Mouse (Mus musculus): ENCODE measurements at regions not wholly inside any gene's neighbourhood (a gene's known extent, or its start where the extent isn't known, plus 50 kb on each side); places are given as distances from the start of the nearest gene placed in this dataset.

DNA sequence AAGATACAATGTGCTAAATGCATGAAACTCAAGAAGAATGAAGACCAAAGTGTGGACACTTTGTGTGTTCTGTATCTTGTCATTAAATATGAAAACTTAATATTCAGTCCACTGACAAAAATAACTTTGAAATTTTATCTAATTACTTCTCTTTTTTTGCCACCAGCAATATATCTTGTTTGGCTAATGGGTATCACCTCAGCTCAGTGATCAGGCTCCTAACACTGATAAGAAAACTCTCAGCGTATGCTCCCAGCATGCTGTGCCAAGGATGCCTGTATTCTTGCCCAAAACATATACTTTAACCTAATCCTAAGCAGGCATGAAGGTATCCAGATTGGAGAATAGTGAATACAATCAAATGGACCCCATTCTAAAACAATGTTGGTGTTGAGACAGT is 53.3 kb upstream of the Ptpn12 start:
- no peak for DNase-seq

DNA sequence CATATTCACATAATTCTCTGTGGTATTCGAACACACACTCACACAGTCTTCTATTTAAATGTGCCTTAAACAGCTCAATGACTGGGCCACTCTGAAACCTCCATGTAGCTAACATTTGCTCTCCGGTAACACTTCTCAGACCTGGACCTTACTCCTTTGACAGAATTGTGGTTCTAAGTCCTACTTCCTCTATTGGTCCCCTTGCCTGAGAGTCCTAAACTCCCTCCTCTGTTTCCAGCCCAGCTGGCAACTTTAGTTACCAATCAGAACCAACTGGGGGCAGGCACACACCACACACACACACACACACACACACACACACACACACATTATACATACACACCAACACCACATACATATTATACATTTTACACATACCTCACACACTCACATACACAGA is 57.7 kb upstream of the Ptpn12 start:
- no peak for DNase-seq

DNA sequence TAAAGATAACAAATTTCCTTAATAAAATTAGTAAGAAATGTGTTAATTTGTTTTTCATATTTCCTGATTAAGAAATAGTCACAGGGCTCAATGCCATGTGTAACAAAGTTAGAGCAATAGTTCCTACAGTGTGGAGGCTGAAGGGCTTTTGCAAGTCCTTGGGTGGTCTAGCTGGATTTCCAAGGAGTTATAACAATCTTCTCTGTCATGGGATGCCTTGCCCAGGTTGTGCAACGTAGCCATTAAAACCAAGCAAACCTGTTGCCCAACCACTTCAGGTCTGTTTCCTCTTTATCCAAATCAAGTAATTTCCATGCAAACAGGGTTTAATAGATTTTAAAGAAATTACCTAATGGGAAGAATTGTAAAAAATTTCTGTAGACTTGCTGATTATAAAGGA is 59.8 kb upstream of the Ptpn12 start:
- no peak for DNase-seq

DNA sequence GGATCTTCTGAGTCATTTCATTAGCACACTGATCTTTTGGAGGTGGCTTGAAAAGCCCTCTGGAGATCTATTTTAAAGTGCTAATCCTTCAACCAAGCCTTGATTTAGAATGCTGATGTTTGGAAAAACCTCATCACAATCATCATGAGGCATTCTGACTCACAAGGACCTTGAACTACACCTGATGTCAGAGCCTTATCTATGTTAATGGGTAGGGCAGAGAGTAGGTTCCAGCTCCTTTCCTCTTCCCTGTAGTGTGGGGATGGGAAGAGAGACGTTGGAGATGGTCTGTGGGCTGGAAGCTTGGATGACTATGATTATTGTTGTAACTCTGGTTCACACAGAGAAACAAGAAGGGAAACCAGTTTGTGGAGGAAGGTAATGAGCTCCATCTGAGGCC is 63.0 kb upstream of the Gsap start:
- DNase-seq, result peak; percentile 16

DNA sequence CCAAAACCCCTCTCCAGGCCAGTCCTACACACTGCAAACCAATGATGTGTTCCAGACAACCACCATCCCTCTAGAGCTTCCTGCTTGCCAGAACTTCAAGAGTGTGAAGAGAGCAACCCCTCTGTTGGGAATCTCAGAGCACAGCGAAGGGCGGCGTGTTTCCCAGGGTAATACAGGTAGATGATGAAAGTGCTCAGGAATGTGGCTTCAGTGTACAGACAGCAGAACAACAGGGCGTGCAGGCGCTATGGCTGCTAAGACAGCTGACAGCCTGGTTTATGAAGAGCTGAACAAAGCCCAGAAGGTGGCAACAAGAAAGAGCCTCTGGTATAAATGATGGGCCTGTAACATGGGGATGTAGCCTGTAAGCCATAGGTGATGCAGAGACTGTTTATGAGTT is 61.0 kb upstream of the Gsap start:
- DNase-seq, result no peak

DNA sequence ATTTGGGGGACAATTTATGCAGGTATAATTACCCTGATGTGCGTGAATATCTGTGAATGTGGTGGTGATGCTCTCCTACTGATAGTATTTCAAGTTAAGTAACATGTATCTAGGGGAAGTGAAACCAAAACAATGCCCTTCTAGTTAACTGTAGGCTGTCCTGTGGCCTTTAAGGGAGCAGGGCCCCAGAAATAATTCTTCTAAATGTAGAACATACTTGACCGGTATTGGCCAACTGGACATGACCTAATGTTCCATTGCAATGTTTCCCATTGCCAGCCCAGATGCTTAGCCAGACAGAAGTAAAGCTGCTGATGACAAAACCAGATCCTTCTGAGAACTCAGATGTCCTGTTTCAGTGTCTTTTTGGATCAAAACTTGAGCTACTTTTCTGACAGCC is 54.9 kb upstream of the Gsap start:
- peak; percentile 26 for DNase-seq

DNA sequence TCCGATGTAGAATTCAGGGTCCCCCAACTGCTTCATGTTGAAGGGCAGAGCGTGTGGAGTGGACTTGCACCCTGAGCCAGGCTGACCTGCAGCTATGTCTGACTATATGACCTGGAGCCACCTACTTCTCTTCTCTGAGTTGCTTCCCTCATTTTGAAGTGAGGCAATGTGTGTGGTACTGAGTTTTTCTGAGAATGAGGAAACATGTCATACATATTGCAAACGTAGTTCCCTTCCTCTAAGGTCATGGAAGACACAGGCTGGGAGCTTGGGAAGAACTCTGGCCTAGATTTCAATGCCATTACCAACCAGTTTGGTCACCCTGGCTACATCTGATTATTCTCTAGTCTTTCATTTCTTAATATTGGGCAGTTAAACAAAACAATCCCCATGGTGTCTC is 54.1 kb upstream of the Gsap start:
- no peak for DNase-seq

DNA sequence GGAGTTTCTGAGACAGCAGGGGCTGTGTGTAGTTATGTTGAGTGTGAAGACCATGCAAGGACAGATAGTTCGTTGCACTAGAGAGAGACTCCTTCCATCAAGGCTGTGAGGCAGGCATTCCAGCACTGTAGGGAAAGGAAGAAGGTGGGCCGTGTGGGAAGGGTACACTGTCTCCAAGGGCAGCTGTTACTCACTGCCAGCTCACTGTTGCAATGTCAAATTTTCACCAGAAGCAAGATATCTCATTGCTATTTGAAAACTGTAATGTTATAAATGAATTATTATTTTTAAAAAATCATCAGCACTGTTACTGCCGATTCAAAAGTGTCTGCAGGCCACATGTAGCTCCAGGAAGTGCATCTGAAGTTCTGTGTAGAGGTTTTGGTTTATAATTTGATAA is 50.6 kb upstream of the Gsap start:
- DNase-seq, result peak; percentile 23

DNA sequence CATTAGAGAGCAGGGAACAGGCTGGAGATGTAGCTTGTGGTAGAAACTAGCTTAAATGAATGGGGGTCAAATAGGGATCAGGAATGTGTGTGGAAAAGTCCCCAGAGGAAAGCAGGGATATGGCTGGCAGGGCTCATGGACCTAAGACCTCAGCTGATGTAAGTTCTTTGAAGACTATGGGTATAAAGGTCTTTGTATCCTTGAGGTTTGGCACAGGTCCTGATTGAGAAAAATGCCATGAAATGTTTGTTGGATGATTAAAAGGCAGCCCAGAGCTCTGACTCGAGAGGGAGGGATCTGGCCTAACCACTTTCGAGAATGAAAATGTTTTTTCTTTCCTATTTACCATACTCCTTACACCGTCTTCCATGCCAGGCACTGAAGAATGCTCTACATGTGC is 50.0 kb upstream of the Gsap start:
- peak; percentile 46 for DNase-seq
